Mouse (Mus musculus) midbrain, embryonic 12.5 days (tissue): ENCODE measurements around the gene 1700012B07Rik. TPM values are rescaled to one million over a fixed set of nuclear protein-coding genes. Genes with fewer than 3 reads are reported as not detected.

ENCODE experiments used
- ATAC-seq: fragments of 200-750 bp; cut with Nextera tagmentation; 2 replicates; pipeline ENCODE4 v1.8.0; 2017; ENCODE audit warnings: low read depth, moderate TSS enrichment, moderate library complexity; ENCODE audit not compliant: low FRiP score
- H3K27ac ChIP-seq: fragments of 300-500 bp; sonication (generic); replicated peaks from 2 replicates; pipeline ENCODE4 v1.5.1; 2016; ENCODE audit warnings: mild to moderate bottlenecking
- H3K27me3 ChIP-seq: fragments of 300-500 bp; sonication (generic); 2 replicates; pipeline ENCODE4 v1.6.1; 2016; ENCODE audit warnings: mild to moderate bottlenecking
- H3K36me3 ChIP-seq: fragments of 300-500 bp; sonication (generic); 2 replicates; pipeline ENCODE4 v1.6.1; 2016
- H3K4me1 ChIP-seq: fragments of 300-500 bp; sonication (generic); 2 replicates; pipeline ENCODE4 v1.6.1; 2016
- H3K4me2 ChIP-seq: fragments of 300-500 bp; sonication (generic); replicated peaks from 2 replicates; pipeline ENCODE4 v1.6.1; 2016; ENCODE audit warnings: mild to moderate bottlenecking, moderate library complexity
- H3K4me3 ChIP-seq: fragments of 300-500 bp; sonication (generic); 2 replicates; pipeline ENCODE4 v1.5.1; 2016; ENCODE audit warnings: mild to moderate bottlenecking
- H3K9ac ChIP-seq: fragments of 300-500 bp; sonication (generic); replicated peaks from 2 replicates; pipeline ENCODE4 v1.6.1; 2016; ENCODE audit warnings: mild to moderate bottlenecking, moderate library complexity
- H3K9me3 ChIP-seq: fragments of 300-500 bp; sonication (generic); 2 replicates; pipeline ENCODE4 v1.6.1; 2016; ENCODE audit warnings: mild to moderate bottlenecking
- WGBS: fragments of 180-500 bp; shearing (Covaris S2); methylation state at CpG from one replicate; pipeline ENCODE4 v1.1.7; 2016; 5-methylcytosine and 5-hydroxymethylcytosine counted together
- polyA plus RNA-seq: library from polyadenylated mRNA; unstranded; fragments of >200 nt; fragmentation: Nextera tagmentation; extraction: Ambion mirVana; gene quantifications from 2 replicates; pipeline ENCODE4 v1.2.1, GENCODE M21; 2016

1700012B07Rik gene
- polyA plus RNA-seq, 1 experiment from 2014 or later = not detected

DNA sequence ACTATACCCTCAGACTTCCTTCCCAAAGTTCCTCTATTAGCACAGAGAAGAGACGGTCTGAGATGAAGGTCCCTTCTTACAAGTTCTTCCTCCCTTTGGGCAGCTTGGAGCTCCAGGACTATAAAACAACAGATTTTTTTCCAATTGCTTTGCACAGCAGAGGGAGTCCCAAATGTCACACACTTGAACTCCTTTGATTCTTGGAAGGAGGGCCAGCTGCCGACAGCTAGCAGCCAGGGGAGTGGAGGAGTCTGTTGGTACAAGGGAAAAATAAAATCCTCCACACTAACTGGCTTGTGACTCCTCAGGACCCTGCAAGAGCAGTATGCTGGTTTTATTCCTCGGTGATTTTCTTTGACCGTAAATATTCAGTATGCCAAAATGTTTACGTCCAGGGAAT lies 16.6 kb upstream of the 1700012B07Rik start:
- Histone ChIP-seq H3K9me3 (no peaks in the 10 kb centered on the region), H3K36me3 (no peaks in the 10 kb centered on the region), H3K9ac (no peak overlapping the region), H3K4me1 (no peaks in the 10 kb centered on the region), H3K27ac (no peak overlapping the region), H3K4me2 (no peak overlapping the region), H3K27me3 (no peaks in the 10 kb centered on the region), H3K4me3 (no peak overlapping the region)
- WGBS = 82% methylated on average over 5 of the region's 5 CpGs
- ATAC-seq = no peak

DNA sequence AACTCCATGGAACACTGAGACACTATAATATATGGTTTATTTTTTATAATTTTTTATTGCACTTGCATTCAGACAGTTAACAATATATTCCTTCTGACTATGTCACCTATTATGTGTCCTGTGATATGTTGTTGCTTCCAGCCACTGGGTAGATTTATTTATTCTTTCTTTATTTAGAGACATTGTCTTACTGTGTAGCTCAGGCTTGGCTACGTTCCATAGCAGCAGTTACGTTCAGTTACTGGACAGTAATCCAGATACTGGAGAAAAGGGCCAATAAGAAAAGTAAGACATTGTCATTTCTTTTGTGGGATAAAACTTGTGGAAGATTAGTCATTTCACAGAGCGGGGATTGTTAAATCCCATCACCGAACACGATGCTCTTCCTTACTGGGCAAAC lies 2.5 kb upstream of the 1700012B07Rik start:
- 89% methylated on average over 5 of the region's 5 CpGs for WGBS
- Histone ChIP-seq H3K4me3 (no peak overlapping the region), H3K36me3 (no peaks in the 10 kb centered on the region), H3K27ac (no peak overlapping the region), H3K4me2 (no peak overlapping the region), H3K9ac (no peak overlapping the region), H3K9me3 (no peaks in the 10 kb centered on the region), H3K4me1 (0 out of 2 replicates have a peak, but pooled peaks cover 3% of the 10 kb centered on the region), H3K27me3 (no peaks in the 10 kb centered on the region)
- ATAC-seq = no peak

DNA sequence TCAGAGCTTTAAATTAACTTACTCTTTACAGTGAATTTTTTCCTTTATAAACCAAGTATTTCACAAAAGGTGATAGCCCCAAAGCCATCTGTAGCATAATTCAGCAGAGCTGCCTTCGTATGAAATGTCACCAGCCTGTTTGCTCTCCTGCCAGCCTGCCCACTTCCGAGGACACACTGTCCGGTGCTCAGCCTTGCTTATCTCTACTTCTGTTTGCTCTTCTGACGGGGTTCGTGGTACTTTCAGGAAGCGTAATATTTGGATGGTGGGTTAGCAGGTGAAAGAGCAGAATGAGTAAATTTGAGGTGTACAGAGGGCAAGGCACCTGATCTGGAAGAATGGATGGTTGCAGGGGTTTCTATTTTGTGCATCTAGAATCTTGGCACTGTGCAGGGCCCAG lies 5.6 kb downstream of the 1700012B07Rik start:
- H3K9ac ChIP-seq = no peak overlapping the region
- no peaks in the 10 kb centered on the region for H3K27me3 ChIP-seq
- no peak for ATAC-seq
- no peak overlapping the region for H3K27ac ChIP-seq
- 82% methylated on average over 6 of the region's 6 CpGs for WGBS
- no peaks in the 10 kb centered on the region for H3K36me3 ChIP-seq
- H3K4me2 ChIP-seq = no peak overlapping the region
- H3K9me3 ChIP-seq = peaks cover 5% of the 10 kb centered on the region; the same call in 1 of the 2 replicates
- H3K4me3 ChIP-seq = no peak overlapping the region
- no peaks in the 10 kb centered on the region for H3K4me1 ChIP-seq

DNA sequence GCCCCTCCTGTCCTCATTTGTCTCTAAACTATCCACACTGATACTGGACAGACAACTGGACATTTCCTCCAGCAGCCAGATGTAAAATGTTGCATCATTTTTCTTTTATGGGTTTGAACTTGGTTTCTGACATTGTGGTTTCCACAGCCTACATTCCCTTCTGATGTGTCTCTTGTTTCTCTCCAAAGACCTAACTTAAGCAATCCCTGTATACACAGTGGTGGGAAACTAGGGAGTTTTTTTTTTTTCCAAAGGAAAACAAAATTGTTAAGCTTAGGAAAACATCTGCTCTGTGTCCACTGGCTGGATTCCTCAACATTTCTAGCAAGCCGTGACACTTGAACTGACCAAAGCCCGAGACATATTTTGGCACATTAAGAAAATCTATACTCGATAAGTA lies 10.4 kb downstream of the 1700012B07Rik start:
- Histone ChIP-seq H3K4me1 (no peaks in the 10 kb centered on the region), H3K4me2 (no peak overlapping the region), H3K27me3 (no peaks in the 10 kb centered on the region), H3K36me3 (no peaks in the 10 kb centered on the region), H3K9ac (no peak overlapping the region), H3K4me3 (no peak overlapping the region), H3K27ac (no peak overlapping the region), H3K9me3 (no peaks in the 10 kb centered on the region)
- WGBS = 81% methylated on average over 3 of the region's 3 CpGs
- no peak for ATAC-seq

DNA sequence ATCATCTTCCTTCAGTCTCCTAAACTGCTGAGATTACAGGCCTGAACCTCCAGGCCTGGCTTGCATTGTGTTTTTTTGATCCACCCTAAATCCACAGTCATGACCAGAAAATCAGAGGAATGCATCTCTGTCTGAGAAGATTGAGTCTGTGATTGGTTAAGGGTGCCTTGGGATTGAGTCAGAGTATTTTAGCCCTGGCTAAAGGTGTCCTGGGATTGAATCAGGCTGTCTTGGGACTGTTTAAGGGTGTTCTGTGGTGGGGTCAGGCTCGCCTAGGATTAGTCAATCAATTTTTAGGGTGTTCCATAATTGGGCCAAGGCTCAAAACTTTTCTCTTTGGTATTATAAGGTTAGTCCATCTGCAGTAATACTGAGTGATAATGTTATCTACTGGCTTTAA lies 10.9 kb downstream of the 1700012B07Rik start:
- no peak for ATAC-seq
- Histone ChIP-seq H3K36me3 (no peaks in the 10 kb centered on the region), H3K9me3 (no peaks in the 10 kb centered on the region), H3K27ac (no peak overlapping the region), H3K4me3 (no peak overlapping the region), H3K9ac (no peak overlapping the region), H3K27me3 (no peaks in the 10 kb centered on the region), H3K4me1 (no peaks in the 10 kb centered on the region), H3K4me2 (no peak overlapping the region)
- WGBS = 78% methylated on average over 1 of the region's 1 CpGs

DNA sequence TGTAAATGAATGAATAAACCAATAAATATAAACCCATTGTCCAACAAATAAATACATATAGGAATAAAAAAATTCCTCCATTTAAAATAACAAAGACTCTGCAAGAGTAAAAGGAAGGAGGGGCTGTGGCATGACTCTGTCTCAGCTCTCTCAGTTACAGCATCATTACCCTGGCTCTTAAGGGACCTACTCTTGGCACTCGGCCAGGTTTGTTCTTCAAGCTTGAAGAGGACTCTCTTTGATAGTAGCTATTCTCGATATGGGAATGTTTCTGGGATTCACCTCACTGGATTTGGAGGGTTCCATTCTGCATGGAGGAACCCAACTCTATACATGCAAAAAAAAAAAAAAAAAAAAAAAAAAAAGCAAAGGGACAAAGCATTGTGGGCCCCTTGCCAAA lies 16.1 kb downstream of the 1700012B07Rik start:
- Histone ChIP-seq H3K4me2 (no peak overlapping the region), H3K9ac (no peak overlapping the region), H3K27me3 (no peaks in the 10 kb centered on the region), H3K4me1 (no peaks in the 10 kb centered on the region), H3K27ac (no peak overlapping the region), H3K4me3 (no peak overlapping the region), H3K36me3 (no peaks in the 10 kb centered on the region), H3K9me3 (no peaks in the 10 kb centered on the region; the same call in 1 of the 2 replicates)
- WGBS = 86% methylated on average over 2 of the region's 2 CpGs
- no peak for ATAC-seq

DNA sequence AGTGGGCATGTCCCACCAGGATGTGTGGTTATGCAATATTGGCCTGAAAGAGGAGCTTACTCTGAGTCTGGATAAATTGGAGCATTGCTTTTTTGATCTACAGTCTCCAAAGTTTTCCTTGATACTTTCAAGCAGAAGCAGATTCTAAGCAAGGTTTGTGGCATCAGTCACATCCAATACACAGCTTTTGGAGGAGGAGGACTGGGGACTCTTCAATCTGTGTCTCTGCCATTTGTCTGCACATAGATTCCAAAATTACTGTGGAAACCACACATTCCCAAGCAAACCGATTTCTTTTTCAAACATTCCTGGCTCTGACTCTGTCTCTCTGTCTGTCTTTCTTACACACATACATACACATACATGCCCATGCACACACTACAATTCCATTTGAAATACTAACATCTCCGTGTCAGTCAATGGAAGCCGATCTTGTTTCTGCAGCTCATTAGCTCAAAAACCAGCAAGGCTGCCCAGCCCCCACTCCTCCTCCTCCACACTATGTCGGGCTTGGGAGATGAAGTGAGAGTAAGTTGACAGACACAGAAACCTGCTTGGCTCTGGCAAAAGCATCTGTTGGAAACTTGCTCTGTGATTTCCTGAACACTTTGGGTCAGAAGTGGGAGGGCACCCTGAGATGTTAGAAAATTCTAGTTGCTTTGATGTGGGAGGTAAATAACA lies 18.5 kb downstream of the 1700012B07Rik start:
- WGBS = 64% methylated on average over 4 of the region's 4 CpGs

DNA sequence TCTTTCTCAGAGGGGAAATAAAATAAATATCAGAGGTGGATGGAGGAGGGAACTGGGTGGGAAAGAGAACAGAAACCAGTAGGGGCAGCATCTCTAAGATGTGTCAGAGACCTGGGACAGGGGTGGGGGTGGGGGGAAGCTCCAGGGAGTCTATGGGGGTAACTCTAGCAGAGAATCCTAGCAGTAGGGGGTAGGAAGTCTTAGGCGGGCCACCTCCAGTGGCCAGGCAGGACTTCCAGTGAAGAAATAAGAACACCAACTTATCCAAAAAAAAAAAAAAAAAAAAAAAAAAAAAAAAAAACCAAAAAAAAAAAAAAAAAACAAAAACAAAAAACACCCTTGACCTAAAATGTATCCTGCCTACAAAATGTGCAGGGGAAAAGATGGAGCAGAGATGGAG lies 26.3 kb downstream of the 1700012B07Rik start:
- H3K4me1 ChIP-seq = no peaks in the 10 kb centered on the region
- no peak overlapping the region for H3K4me2 ChIP-seq
- no peaks in the 10 kb centered on the region for H3K27me3 ChIP-seq
- H3K27ac ChIP-seq = no peak overlapping the region
- no CpG with 5 or more reads among the region's 1 CpGs for WGBS
- no peak overlapping the region for H3K9ac ChIP-seq
- ATAC-seq = no peak
- no peaks in the 10 kb centered on the region for H3K36me3 ChIP-seq
- H3K4me3 ChIP-seq = no peak overlapping the region
- no peaks in the 10 kb centered on the region for H3K9me3 ChIP-seq

More for the DNA sequence above, 18.5 kb downstream of the 1700012B07Rik start:
- Histone ChIP-seq H3K4me1 (no peaks in the 10 kb centered on the region), H3K36me3 (no peaks in the 10 kb centered on the region), H3K4me3 (no peak overlapping the region), H3K9me3 (no peaks in the 10 kb centered on the region; the same call in 1 of the 2 replicates), H3K27ac (no peak overlapping the region), H3K4me2 (no peak overlapping the region), H3K27me3 (no peaks in the 10 kb centered on the region), H3K9ac (no peak overlapping the region)
- no peak for ATAC-seq

DNA sequence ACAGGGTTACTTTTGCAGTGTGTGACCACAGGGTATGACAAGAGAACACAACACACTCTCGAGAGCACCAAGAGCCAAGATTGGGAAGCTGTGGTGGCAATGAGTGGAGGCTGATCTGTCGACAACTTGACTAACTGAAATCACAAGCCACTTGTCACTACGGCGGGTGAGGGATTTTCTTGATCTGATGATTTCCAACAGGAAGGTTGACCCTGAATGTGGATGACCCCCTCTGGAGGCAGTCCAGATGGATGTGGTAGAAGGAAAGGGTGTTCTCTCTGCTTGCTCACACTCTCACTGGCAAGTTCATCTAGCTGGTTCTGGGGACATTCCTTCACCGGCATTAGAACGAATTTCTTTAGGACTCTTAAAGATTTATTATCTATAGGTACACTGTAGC lies 30.3 kb downstream of the 1700012B07Rik start:
- no peak overlapping the region for H3K4me2 ChIP-seq
- H3K4me3 ChIP-seq = no peak overlapping the region
- no peak overlapping the region for H3K9ac ChIP-seq
- H3K4me1 ChIP-seq = no peaks in the 10 kb centered on the region
- no peak overlapping the region for H3K27ac ChIP-seq
- no peak for ATAC-seq
- 88% methylated on average over 6 of the region's 6 CpGs for WGBS
- H3K36me3 ChIP-seq = no peaks in the 10 kb centered on the region
- H3K27me3 ChIP-seq = no peaks in the 10 kb centered on the region
- no peaks in the 10 kb centered on the region for H3K9me3 ChIP-seq

DNA sequence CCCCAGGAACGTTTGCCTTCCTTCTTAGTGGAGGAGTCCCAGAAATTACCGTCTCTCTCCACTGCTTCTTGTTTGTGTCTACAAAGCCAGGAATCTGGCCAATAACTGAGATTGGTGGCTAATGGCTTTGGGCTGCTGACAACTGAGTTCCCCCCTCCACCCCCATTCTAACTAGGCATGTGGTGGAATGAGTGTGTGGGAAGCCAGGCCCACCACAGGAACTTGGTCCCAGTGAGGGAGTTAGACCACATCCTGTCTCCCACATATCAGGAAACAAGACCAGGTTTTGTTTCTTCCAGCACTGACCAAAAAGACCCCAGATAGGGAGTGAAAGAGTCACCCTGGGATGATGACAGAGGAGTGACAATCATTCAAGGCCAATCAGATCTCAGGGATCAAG lies 32.3 kb downstream of the 1700012B07Rik start:
- no peak for ATAC-seq
- Histone ChIP-seq H3K4me3 (no peak overlapping the region), H3K4me2 (no peak overlapping the region), H3K36me3 (no peaks in the 10 kb centered on the region), H3K27ac (no peak overlapping the region), H3K4me1 (no peaks in the 10 kb centered on the region), H3K9ac (no peak overlapping the region), H3K27me3 (no peaks in the 10 kb centered on the region), H3K9me3 (no peaks in the 10 kb centered on the region)
- WGBS = 85% methylated on average over 2 of the region's 2 CpGs

DNA sequence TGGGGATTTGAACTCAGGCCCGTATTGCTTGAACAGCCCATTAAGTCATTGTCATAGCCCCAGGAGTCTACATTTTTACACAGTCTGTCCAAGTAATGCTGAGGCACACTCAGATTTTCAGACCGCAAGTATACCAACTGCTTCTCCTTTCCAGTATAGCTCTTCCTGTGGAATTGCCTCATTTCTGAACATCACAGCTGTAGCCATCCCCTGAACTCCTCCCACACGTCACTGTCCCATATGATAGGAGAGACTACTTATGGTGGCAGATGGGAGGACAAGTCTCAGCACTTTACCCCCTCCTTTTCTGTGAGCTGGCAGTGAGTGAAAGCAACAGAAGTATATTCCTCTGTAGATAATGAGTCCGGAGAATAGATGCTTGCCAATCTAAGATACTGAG lies 34.3 kb downstream of the 1700012B07Rik start:
- 90% methylated on average over 4 of the region's 4 CpGs for WGBS
- no peak for ATAC-seq

DNA sequence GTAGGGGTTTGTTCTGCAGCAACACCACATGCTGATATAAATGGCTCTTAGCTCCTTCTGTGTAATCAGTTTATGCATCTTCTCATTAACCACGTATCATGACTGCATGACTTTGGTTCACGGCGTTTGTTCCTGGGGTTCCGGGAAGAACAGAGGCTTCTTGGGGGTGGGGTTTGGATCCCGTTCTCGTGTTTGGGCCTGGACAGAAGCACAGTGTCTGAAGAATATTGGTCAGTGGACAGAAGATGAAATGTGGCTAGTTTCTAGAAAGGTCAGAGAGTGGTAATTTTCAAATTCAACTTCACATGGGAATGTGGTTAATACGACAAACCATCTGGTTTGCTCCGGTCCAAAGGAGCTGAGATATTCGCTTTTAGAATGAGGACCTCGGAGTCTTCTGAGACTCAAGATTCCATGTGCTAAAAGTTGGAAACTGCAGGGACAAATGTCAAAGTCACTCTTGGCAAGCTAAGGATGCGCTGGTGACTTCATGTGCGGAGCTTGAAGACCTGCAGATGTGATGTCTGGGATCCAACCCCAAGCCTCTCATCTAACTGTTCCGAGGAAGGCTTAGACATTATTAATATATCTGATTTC lies 35.3 kb downstream of the 1700012B07Rik start:
- no peak overlapping the region for H3K9ac ChIP-seq
- WGBS = 93% methylated on average over 13 of the region's 13 CpGs
- no peak overlapping the region for H3K4me2 ChIP-seq
- no peak overlapping the region for H3K27ac ChIP-seq
- no peaks in the 10 kb centered on the region for H3K36me3 ChIP-seq
- H3K9me3 ChIP-seq = no peaks in the 10 kb centered on the region
- no peaks in the 10 kb centered on the region for H3K27me3 ChIP-seq
- no peak for ATAC-seq
- H3K4me1 ChIP-seq = no peaks in the 10 kb centered on the region
- H3K4me3 ChIP-seq = no peak overlapping the region

More for the DNA sequence above, 34.3 kb downstream of the 1700012B07Rik start:
- no peaks in the 10 kb centered on the region for H3K36me3 ChIP-seq
- no peaks in the 10 kb centered on the region for H3K27me3 ChIP-seq
- no peak overlapping the region for H3K27ac ChIP-seq
- no peaks in the 10 kb centered on the region for H3K4me1 ChIP-seq
- H3K4me2 ChIP-seq = no peak overlapping the region
- no peaks in the 10 kb centered on the region for H3K9me3 ChIP-seq
- no peak overlapping the region for H3K4me3 ChIP-seq
- H3K9ac ChIP-seq = no peak overlapping the region

DNA sequence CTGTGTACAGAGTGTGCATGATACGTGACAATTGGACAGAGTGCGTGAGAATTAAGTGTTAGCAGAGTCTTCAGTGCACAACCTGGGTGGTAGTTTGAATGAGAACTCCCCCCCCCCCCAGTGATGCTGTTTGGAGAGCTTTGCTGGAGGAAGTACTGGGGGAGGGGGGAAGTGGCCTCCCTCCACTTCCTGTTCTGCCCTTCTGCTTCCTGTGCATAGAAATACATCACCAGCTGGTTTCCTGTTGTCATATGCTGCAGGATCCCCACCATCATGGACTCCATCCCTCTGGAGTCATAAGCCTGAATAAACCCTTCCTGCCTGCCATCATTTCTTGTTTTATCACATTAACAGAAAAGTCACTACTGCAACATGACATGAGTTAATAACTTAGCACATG lies 35.9 kb downstream of the 1700012B07Rik start:
- Histone ChIP-seq H3K36me3 (no peaks in the 10 kb centered on the region), H3K9ac (no peak overlapping the region), H3K27ac (no peak overlapping the region), H3K9me3 (no peaks in the 10 kb centered on the region), H3K4me1 (no peaks in the 10 kb centered on the region), H3K27me3 (no peaks in the 10 kb centered on the region), H3K4me3 (no peak overlapping the region), H3K4me2 (no peak overlapping the region)
- 97% methylated on average over 2 of the region's 2 CpGs for WGBS
- no peak for ATAC-seq
